Mouse (Mus musculus) liver, postnatal 0 days (tissue): ENCODE data around the gene Dytn. TPM values are rescaled to one million over a fixed set of nuclear protein-coding genes. Genes with fewer than 3 reads are reported as not detected.

Source experiments
- ATAC-seq: fragments of 200-750 bp; cut with Nextera tagmentation; 2 replicates; pipeline ENCODE4 v1.8.0; 2017; ENCODE audit warnings: mild to moderate bottlenecking, moderate library complexity
- DNase-seq: peaks from one replicate; pipeline ENCODE4 v3.0.0-alpha.2; 2016
- H3K27ac ChIP-seq: fragments of 300-500 bp; sonication (generic); 2 replicates; pipeline ENCODE4 v1.5.1; 2014; ENCODE audit warnings: antibody characterized with exemption, moderate library complexity, mild to moderate bottlenecking, low read depth
- H3K27me3 ChIP-seq: fragments of 300-500 bp; sonication (generic); 2 replicates; pipeline ENCODE4 v1.6.1; 2014; ENCODE audit warnings: low read length, control low read depth, mixed read lengths; ENCODE audit not compliant: insufficient read depth
- H3K36me3 ChIP-seq: fragments of 300-500 bp; sonication (generic); replicated peaks from 2 replicates; pipeline ENCODE4 v1.6.1; 2014; ENCODE audit warnings: mild to moderate bottlenecking, control low read depth, low read length, moderate library complexity, mixed read lengths; ENCODE audit not compliant: insufficient read depth
- H3K4me1 ChIP-seq: fragments of 300-500 bp; sonication (generic); 2 replicates; pipeline ENCODE4 v1.6.1; 2014; ENCODE audit warnings: antibody characterized with exemption, mild to moderate bottlenecking, control low read depth; ENCODE audit not compliant: insufficient read depth
- H3K4me2 ChIP-seq: fragments of 300-500 bp; sonication (generic); 2 replicates; pipeline ENCODE4 v1.6.1; 2014; ENCODE audit warnings: low read depth, mild to moderate bottlenecking, low read length, moderate library complexity, mixed read lengths
- H3K4me3 ChIP-seq: fragments of 300-500 bp; sonication (generic); 2 replicates; pipeline ENCODE4 v1.5.1; 2014; ENCODE audit warnings: low read depth, low read length
- H3K9ac ChIP-seq: fragments of 300-500 bp; sonication (generic); replicated peaks from 2 replicates; pipeline ENCODE4 v1.6.1; 2014; ENCODE audit warnings: mild to moderate bottlenecking, moderate library complexity
- H3K9me3 ChIP-seq: fragments of 300-500 bp; sonication (generic); 2 replicates; pipeline ENCODE4 v1.6.1; 2016; ENCODE audit warnings: mild to moderate bottlenecking, control low read depth, low read length, mixed read lengths
- CTCF ChIP-seq: sonication (generic); IDR thresholded peaks from 2 replicates; pipeline ENCODE4 v1.5.1; 2016; ENCODE audit warnings: antibody characterized with exemption, low read depth
- EP300 ChIP-seq: IDR thresholded peaks from 2 replicates; pipeline ENCODE4 v1.6.1; 2016; ENCODE audit warnings: antibody characterized with exemption, low read depth, mild to moderate bottlenecking
- WGBS: fragments of 180-500 bp; shearing (Covaris S2); extraction: QIAGEN DNeasy Blood & Tissue Kit; methylation state at CpG from one replicate; pipeline ENCODE4 v1.1.7; 2014; ENCODE audit not compliant: insufficient replicate concordance; 5-methylcytosine and 5-hydroxymethylcytosine counted together
- polyA plus RNA-seq: library from polyadenylated mRNA; unstranded; fragments of >200 nt; fragmentation: Nextera tagmentation; extraction: Ambion mirVana; gene quantifications from 2 replicates; pipeline ENCODE4 v1.2.1, GENCODE M21; 2015

Gene Dytn
- polyA plus RNA-seq, 1 experiment from 2014 or later = not detected

DNA sequence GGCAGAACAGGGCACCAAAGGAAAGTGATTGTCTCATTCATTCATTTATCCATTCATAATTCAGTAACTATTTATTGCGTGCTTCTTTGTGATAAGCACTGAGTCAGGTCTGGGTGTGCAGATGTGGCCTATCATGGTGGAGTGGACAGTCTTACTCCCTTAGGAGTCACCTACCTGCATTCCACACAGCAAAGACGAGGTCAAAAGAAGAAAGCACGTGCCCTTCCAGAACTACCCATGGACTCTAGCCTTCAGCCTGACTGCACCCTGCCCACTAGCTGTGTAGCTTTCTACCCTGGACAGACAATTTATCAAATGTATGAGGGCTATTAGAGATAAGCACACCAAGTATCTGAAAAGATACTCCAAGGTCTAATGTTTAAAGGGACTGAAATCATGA, 10.8 kb downstream of the Dytn start:
- Histone ChIP-seq H3K4me2 (no peak overlapping the region), H3K36me3 (no peaks in the 10 kb centered on the region), H3K4me1 (no peaks in the 10 kb centered on the region), H3K27ac (no peak overlapping the region), H3K9ac (no peak overlapping the region), H3K9me3 (no peaks in the 10 kb centered on the region), H3K27me3 (no peaks in the 10 kb centered on the region), H3K4me3 (no peak overlapping the region)
- TF ChIP-seq CTCF (no peak), EP300 (no peak)
- DNase-seq (no peak), ATAC-seq (no peak)
- 76% methylated on average over 3 of the region's 3 CpGs for WGBS

DNA sequence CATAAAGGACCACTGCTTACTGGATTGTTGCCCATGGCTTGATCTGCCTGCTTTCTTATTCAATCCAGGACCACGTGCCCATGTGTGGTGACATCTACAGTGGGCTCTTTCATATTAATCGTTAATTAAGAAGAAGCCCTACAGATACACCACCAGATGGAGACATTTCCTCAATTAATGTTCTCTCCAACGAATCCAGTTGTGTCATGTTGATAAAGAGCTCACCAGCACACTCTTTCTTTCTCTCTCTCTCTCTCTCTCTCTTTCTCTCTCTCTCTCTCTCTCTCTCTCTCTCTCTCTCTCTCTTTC, 17.9 kb downstream of the Dytn start:
- H3K9ac ChIP-seq = no peak overlapping the region
- H3K9me3 ChIP-seq = no peaks in the 10 kb centered on the region
- no peaks in the 10 kb centered on the region for H3K36me3 ChIP-seq
- no peak overlapping the region for H3K4me3 ChIP-seq
- no peak overlapping the region for H3K27ac ChIP-seq
- WGBS = 7% methylated on average over 3 of the region's 3 CpGs
- no peaks in the 10 kb centered on the region for H3K4me1 ChIP-seq
- DNase-seq (no peak), ATAC-seq (no peak)
- no peaks in the 10 kb centered on the region for H3K27me3 ChIP-seq
- no peak overlapping the region for H3K4me2 ChIP-seq
- TF ChIP-seq EP300 (no peak), CTCF (peak; percentile 64)

DNA sequence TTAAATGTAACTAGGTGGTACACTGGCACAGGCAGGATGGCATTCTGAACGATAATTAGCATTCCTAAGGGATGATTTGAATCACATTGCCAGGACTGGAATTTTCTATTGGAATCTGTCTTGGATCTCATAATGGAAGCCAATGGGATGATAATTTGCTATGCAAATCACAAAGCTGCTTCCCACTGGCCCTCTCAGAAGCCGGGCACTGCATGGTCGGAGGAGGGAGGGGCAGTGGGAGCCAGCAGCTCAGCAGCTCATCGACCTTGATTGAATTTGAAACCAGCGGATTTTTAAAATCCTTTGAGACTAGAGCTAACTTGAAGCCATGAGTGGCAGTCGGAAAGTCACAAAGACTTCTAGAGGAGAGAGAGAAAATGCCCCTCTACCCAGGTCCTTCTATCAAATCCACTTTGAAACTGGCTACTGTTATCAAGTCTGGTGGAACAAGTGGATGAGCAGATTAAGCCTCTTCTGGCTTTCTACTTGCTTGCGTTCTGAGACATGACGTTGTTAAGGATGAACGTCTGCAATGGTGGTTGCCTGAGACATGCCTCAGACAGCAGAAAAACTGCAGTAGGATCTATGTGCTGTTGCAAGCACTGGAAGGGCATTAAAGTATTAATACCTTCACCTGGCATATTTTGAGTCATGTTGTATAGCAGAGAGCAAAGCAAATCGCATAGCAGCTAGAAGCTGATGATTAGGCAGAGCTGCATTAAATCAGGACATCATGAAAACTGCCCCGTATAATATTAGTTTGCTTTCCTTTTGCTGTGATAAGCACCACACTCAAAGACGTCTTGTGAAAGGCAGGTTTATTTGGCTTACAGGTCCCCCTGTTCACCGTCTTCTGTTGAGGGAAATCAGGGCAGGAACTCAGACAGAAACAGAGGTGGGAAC, 18.5 kb downstream of the Dytn start:
- no peak overlapping the region for H3K4me2 ChIP-seq
- no peaks in the 10 kb centered on the region for H3K9me3 ChIP-seq
- no peak overlapping the region for H3K9ac ChIP-seq
- H3K27ac ChIP-seq = no peak overlapping the region
- no peaks in the 10 kb centered on the region for H3K27me3 ChIP-seq
- H3K4me1 ChIP-seq = no peaks in the 10 kb centered on the region
- H3K4me3 ChIP-seq = no peak overlapping the region
- 28% methylated on average over 13 of the region's 13 CpGs for WGBS
- DNase-seq (no peak), ATAC-seq (no peak)
- no peak for TF ChIP-seq CTCF
- TF ChIP-seq EP300 = no peak
- no peaks in the 10 kb centered on the region for H3K36me3 ChIP-seq

DNA sequence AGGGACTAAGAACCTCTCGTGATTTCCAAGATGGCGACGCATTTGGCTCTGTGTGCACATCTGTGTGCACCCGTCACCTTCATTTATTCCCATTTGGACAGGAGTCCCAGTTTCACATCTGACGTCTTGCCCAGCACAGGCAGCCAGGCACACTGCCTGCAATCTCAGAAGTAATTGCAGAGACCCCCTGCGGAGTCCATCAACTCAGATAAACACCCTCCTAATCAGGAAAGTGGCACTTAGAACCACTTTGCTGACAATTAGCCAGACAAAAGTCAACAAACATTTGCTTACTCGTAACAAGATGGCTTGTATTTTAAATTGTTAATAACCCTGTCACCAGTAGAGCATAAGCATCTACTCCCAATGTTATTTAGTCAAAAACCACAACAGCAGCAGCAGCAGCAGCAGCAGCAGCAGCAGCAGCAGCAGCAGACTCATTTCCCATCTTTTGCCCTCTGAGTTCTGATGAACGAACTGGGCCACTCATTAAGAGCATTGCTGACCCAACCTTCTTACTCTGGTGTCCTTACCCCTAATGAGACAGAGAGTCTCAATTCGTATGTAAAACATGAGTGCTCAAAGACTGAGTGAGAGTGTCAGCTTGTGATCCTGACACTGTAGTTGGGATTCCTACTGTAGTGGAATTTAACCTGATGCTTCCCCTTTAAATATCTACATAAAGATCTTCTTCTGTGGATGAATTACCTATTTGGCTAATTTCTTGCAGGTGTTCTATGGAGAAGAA, 19.4 kb downstream of the Dytn start:
- WGBS = 43% methylated on average over 9 of the region's 9 CpGs
- no peak overlapping the region for H3K9ac ChIP-seq
- no peak overlapping the region for H3K4me3 ChIP-seq
- H3K4me2 ChIP-seq = no peak overlapping the region
- no peaks in the 10 kb centered on the region for H3K9me3 ChIP-seq
- H3K27ac ChIP-seq = no peak overlapping the region
- DNase-seq (no peak), ATAC-seq (no peak)
- H3K4me1 ChIP-seq = no peaks in the 10 kb centered on the region
- no peaks in the 10 kb centered on the region for H3K36me3 ChIP-seq
- H3K27me3 ChIP-seq = no peaks in the 10 kb centered on the region
- TF ChIP-seq CTCF = no peak
- no peak for TF ChIP-seq EP300

- no peak for TF ChIP-seq CTCF
- Histone ChIP-seq H3K4me3 (no peak overlapping the region), H3K9me3 (no peaks in the 10 kb centered on the region), H3K27me3 (no peaks in the 10 kb centered on the region), H3K4me2 (no peak overlapping the region), H3K4me1 (no peaks in the 10 kb centered on the region), H3K9ac (no peak overlapping the region), H3K27ac (no peak overlapping the region), H3K36me3 (no peaks in the 10 kb centered on the region)
- 69% methylated on average over 2 of the region's 2 CpGs for WGBS
- ATAC-seq (no peak), DNase-seq (no peak)
Observed at GRCm38 (mm10) chr1:63666089-63666488, 20.6 kb downstream of the Dytn start.

- DNase-seq (peak; percentile 41), ATAC-seq (no peak)
- H3K27me3 ChIP-seq = no peaks in the 10 kb centered on the region
- no peak overlapping the region for H3K4me2 ChIP-seq
- H3K9me3 ChIP-seq = no peaks in the 10 kb centered on the region
- TF ChIP-seq CTCF (peak; percentile 77), EP300 (no peak)
- H3K4me1 ChIP-seq = no peaks in the 10 kb centered on the region
- H3K4me3 ChIP-seq = no peak overlapping the region
- H3K27ac ChIP-seq = no peak overlapping the region
- no peak overlapping the region for H3K9ac ChIP-seq
- H3K36me3 ChIP-seq = no peaks in the 10 kb centered on the region
- WGBS = 3% methylated on average over 7 of the region's 7 CpGs
Observed at GRCm38 (mm10) chr1:63659591-63659990, 27.1 kb downstream of the Dytn start.
